Mouse (Mus musculus) c-Kit-positive CD71-positive TER-119-positive erythroid progenitor cells, embryonic 14.5 days (primary cell): ENCODE measurements around the gene Naa15.

Experiments
- DNase-seq: peaks from one replicate; pipeline ENCODE4 v3.0.0-alpha.2; 2013; ENCODE audit warnings: low spot score

Naa15 gene

GRCm38 (mm10) chr3:51517467-51517866, 102.5 kb downstream of the Naa15 start:
- peak; percentile 24 for DNase-seq

GRCm38 (mm10) chr3:51517878-51518762, 103.2 kb downstream of the Naa15 start:
- DNase-seq, result peak; percentile 27

- peak; percentile 27 for DNase-seq
Observed at GRCm38 (mm10) chr3:51518763-51519121, 103.8 kb downstream of the Naa15 start.

GRCm38 (mm10) chr3:51521262-51521661, 106.3 kb downstream of the Naa15 start:
- DNase-seq, result no peak

- DNase-seq, result no peak
Observed at GRCm38 (mm10) chr3:51525186-51525785, 110.3 kb downstream of the Naa15 start.
